ENCODE assay signal across 10 mouse cellular contexts in genomic region chr10:69307067-69307466, GRCm38 (mm10). TPM values are rescaled to one million over a fixed set of nuclear protein-coding genes. Genes with fewer than 3 reads are reported as not detected.
A peak's percentile ranks its signal among the peaks of the same experiment; 100 is the strongest.
DNase-seq lines count a peak whose midpoint lies in the region; ATAC-seq and TF ChIP-seq lines count a peak whose summit lies in the region.
"Had no signal": no experiment of that assay in that cellular context is flagged by ENCODE, and none has a peak within 500 bp of the region (broad histone marks: within the 10 kb centered on the region; RNA-seq: fewer than 3 reads in every experiment).

No protein-coding gene starts in this region.

- TF ChIP-seq CTCF in bone marrow macrophage, adult 2 months (IDR thresholded peaks at IDR 0.05; ENCODE audit: low read depth, low read length), result peak; percentile 80

- no peaks in the 10 kb centered on the region for H3K9me3 ChIP-seq in limb, embryonic 13.5 days
- H3K9me3 ChIP-seq: embryonic facial prominence, embryonic 12.5 days; midbrain, embryonic 12.5 days had no signal

- peaks cover 16% of the 10 kb centered on the region for H3K4me1 ChIP-seq in bone marrow macrophage, adult 2 months (ENCODE audit: control insufficient read depth, insufficient read depth, low read length)
- peaks cover 6% of the 10 kb centered on the region; the same call in 1 of the 2 replicates for H3K4me1 ChIP-seq in limb, embryonic 13.5 days
- H3K4me1 ChIP-seq: midbrain, embryonic 12.5 days had no signal

- DNase-seq in layer of hippocampus, adult 11-12 months (ENCODE audit: low spot score), result peak; percentile 61
- DNase-seq in layer of hippocampus, adult 9-10 months (ENCODE audit: low spot score), result no peak
- peak; percentile 29 to 34 for DNase-seq in frontal cortex, postnatal 25 days (ENCODE audit: low spot score in 2 of 2)
- peak; percentile 82 for DNase-seq in kidney, adult 9 months
- peak; percentile 46 for DNase-seq in testis, postnatal 14 days (ENCODE audit: low spot score)

- no peaks in the 10 kb centered on the region for H3K36me3 ChIP-seq in limb, embryonic 13.5 days
- H3K36me3 ChIP-seq: embryonic facial prominence, embryonic 12.5 days; midbrain, embryonic 12.5 days had no signal

- no peaks in the 10 kb centered on the region for H3K27me3 ChIP-seq in limb, embryonic 13.5 days
- H3K27me3 ChIP-seq: embryonic facial prominence, embryonic 12.5 days; midbrain, embryonic 12.5 days had no signal

- TF ChIP-seq POLR2A in bone marrow macrophage, adult 2 months (IDR thresholded peaks at IDR 0.05; ENCODE audit: borderline replicate concordance, low read depth, low read length), result no peak

- H3K4me2 ChIP-seq in limb, embryonic 13.5 days (replicated peaks), result no peak overlapping the region
- H3K4me2 ChIP-seq: embryonic facial prominence, embryonic 12.5 days; midbrain, embryonic 12.5 days had no signal

- WGBS in limb, embryonic 13.5 days, result 48% methylated on average over 5 of the region's 5 CpGs

- no peak overlapping the region for H3K27ac ChIP-seq in bone marrow macrophage, adult 2 months (ENCODE audit: insufficient read depth, low read depth, low read length)
- H3K27ac ChIP-seq in limb, embryonic 13.5 days, result no peak overlapping the region
- H3K27ac ChIP-seq: embryonic facial prominence, embryonic 12.5 days; midbrain, embryonic 12.5 days had no signal

- no peak overlapping the region for H3K4me3 ChIP-seq in bone marrow macrophage, adult 2 months (ENCODE audit: insufficient read depth, low read length)
- no peak overlapping the region for H3K4me3 ChIP-seq in limb, embryonic 13.5 days
- H3K4me3 ChIP-seq: embryonic facial prominence, embryonic 12.5 days; midbrain, embryonic 12.5 days had no signal

- H3K9ac ChIP-seq in limb, embryonic 13.5 days, result no peak overlapping the region
- H3K9ac ChIP-seq: embryonic facial prominence, embryonic 12.5 days; midbrain, embryonic 12.5 days had no signal

- peak; percentile 28; the same call in 1 of the 2 replicates for ATAC-seq in limb, embryonic 13.5 days (ENCODE audit: low FRiP score, low read depth)
- ATAC-seq in neutrophil, adult 5-6 weeks (ENCODE audit: extremely low read depth, insufficient number of reproducible peaks, low FRiP score, poor library complexity, severe bottlenecking), result 0 out of 2 replicates have a peak, but pooled peaks have one; percentile 36

RNA-seq across cellular contexts. Expression of gene Cdk1, which starts 45.7 kb away (rescaled TPM):
- 86.3 and 92.4 TPM in 2 replicates for polyA plus RNA-seq in bone marrow macrophage, adult 2 months (2012; ENCODE audit: insufficient read depth, insufficient read length, missing spikeins)
- 396 and 444 TPM in 2 replicates for polyA plus RNA-seq in limb, embryonic 13.5 days (2015; fragmentation: Nextera tagmentation; extraction: Ambion mirVana)
- total RNA-seq in neutrophil, adult 5-6 weeks (2017), result 0.23 and 0.86 TPM in 2 replicates
